Mouse (Mus musculus) stomach, postnatal 0 days (tissue): ENCODE data around the gene Tmem33. TPM values are rescaled to one million over a fixed set of nuclear protein-coding genes. Genes with fewer than 3 reads are reported as not detected.

Source experiments
- ATAC-seq: fragments of 200-750 bp; cut with Nextera tagmentation; 2 replicates; pipeline ENCODE4 v1.8.0; 2017; ENCODE audit not compliant: low FRiP score, low TSS enrichment
- DNase-seq: peaks from one replicate; pipeline ENCODE4 v3.0.0-alpha.2; 2016; ENCODE audit warnings: low spot score
- H3K27ac ChIP-seq: fragments of 300-500 bp; sonication (generic); replicated peaks from 2 replicates; pipeline ENCODE4 v1.5.1; 2014; ENCODE audit warnings: mild to moderate bottlenecking, control low read depth
- H3K27me3 ChIP-seq: fragments of 300-500 bp; sonication (generic); 2 replicates; pipeline ENCODE4 v1.6.1; 2014; ENCODE audit warnings: low read length; ENCODE audit not compliant: control insufficient read depth, insufficient read depth
- H3K36me3 ChIP-seq: fragments of 300-500 bp; sonication (generic); 2 replicates; pipeline ENCODE4 v1.6.1; 2014; ENCODE audit warnings: low read length, mixed read lengths; ENCODE audit not compliant: control insufficient read depth, insufficient read depth
- H3K4me1 ChIP-seq: fragments of 300-500 bp; sonication (generic); replicated peaks from 2 replicates; pipeline ENCODE4 v1.6.1; 2014; ENCODE audit warnings: antibody characterized with exemption; ENCODE audit not compliant: control insufficient read depth, insufficient read depth
- H3K4me2 ChIP-seq: fragments of 300-500 bp; sonication (generic); replicated peaks from 2 replicates; pipeline ENCODE4 v1.6.1; 2014; ENCODE audit warnings: low read depth, mild to moderate bottlenecking, control low read depth, moderate library complexity
- H3K4me3 ChIP-seq: fragments of 300-500 bp; sonication (generic); 2 replicates; pipeline ENCODE4 v1.5.1; 2014; ENCODE audit warnings: low read depth, low read length, control low read depth
- H3K9ac ChIP-seq: fragments of 300-500 bp; sonication (generic); 2 replicates; pipeline ENCODE4 v1.6.1; 2014; ENCODE audit warnings: mild to moderate bottlenecking, low read length, control low read depth, mixed read lengths
- H3K9me3 ChIP-seq: fragments of 300-500 bp; sonication (generic); 2 replicates; pipeline ENCODE4 v1.6.1; 2016; ENCODE audit warnings: low read length; ENCODE audit not compliant: control insufficient read depth
- CTCF ChIP-seq: IDR thresholded peaks from 2 replicates; pipeline ENCODE4 v1.5.1; 2016; ENCODE audit warnings: antibody characterized with exemption, low read depth, mild to moderate bottlenecking, moderate library complexity
- EP300 ChIP-seq: optimal IDR thresholded peaks from 2 replicates; pipeline ENCODE3; 2016; ENCODE audit warnings: antibody characterized with exemption
- WGBS: fragments of 180-500 bp; shearing (Covaris S2); extraction: QIAGEN DNeasy Blood & Tissue Kit; methylation state at CpG from one replicate; pipeline ENCODE4 v1.1.7; 2014; 5-methylcytosine and 5-hydroxymethylcytosine counted together
- polyA plus RNA-seq: library from polyadenylated mRNA; unstranded; fragments of >200 nt; fragmentation: Nextera tagmentation; extraction: Ambion mirVana; gene quantifications from 2 replicates; pipeline ENCODE4 v1.2.1, GENCODE M21; 2015

The Tmem33 gene
- polyA plus RNA-seq, result 98.1 and 106 TPM in 2 replicates

DNA sequence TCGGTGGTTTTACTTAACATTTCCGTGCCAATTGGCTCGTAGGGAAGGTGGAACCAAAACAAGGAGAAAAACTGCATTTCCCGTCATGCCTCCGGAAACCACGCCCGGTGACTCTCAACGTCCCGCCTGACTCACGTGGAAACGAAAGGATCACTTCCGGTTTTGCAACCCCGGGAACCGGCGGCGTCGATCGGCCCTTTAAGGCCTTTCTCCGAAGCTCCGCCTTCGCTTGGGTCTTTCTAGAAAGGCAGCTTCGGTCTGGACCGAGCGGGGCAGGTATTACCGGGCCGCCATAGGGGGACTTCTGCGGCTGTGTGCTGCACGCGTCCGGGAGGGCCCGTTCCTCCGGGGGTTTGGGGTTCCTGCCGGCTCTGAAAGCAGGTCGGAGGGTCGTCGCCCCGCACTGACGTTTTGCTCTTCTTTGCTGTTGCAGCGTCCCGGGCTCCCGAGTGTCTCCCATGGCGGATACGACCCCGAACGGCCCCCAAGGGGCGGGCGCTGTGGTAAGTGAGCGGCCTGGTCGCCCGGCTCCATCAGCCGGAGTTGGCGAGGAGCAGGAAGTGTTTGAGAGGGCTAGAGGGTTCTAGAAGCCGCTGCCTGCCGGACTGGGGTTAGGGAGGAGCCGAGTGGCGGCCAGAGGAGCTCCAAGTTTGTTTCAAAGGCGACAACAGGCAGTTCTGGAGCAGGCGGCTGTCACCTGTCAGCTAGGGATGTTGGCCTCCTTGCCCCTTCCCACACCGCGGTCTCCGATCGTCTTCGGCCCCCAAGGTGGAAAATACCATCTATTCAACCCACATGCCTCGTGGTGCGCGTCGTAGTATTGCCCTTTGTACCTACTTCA is at the start of gene Tmem33:
Tmem33 (plus strand) TSS at position 35 of the 841 bp plus-strand sequence.
- Histone ChIP-seq H3K27me3 (no peaks in the 10 kb centered on the region), H3K9me3 (no peaks in the 10 kb centered on the region), H3K27ac (peak within 1 kb of the TSS; percentile 97), H3K9ac (peak within 1 kb of the TSS; percentile 90), H3K36me3 (peaks cover 7% of the 10 kb centered on the region; the same call in 1 of the 2 replicates), H3K4me2 (peak within 1 kb of the TSS; percentile 74), H3K4me1 (no peaks in the 10 kb centered on the region), H3K4me3 (peak within 1 kb of the TSS; percentile 89)
- ATAC-seq (peak; percentile 95), DNase-seq (peak; percentile 94)
- 0% methylated on average over 67 of the region's 67 CpGs for WGBS
- TF ChIP-seq CTCF (no peak), EP300 (no peak)

DNA sequence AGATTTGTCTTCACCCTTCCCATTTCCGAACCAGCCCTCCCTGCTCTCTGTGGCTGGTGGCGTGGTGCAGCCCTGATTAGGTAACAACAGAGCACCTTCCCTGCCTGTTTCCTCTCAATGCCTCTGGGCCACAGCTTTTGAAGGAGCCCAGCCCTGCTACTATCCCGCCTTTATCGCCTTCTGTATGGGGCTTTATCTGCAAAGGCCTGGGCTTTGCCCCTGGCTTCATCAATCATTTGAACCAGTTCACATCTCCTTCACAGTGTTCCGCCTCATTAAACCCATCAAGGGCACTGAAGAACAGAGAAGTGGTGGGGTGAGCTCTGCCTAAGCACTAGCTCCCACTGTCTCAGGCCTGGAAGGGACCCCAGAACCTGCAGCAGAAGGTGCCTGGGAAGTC is 47.2 kb upstream of the Tmem33 start:
- no peak overlapping the region for H3K4me2 ChIP-seq
- no peaks in the 10 kb centered on the region for H3K4me1 ChIP-seq
- no peak for ATAC-seq
- no peak for DNase-seq
- no peak overlapping the region for H3K9ac ChIP-seq
- TF ChIP-seq CTCF, result no peak
- TF ChIP-seq EP300, result no peak
- H3K27me3 ChIP-seq, result peaks cover 13% of the 10 kb centered on the region; the same call in 1 of the 2 replicates
- H3K27ac ChIP-seq, result no peak overlapping the region
- H3K9me3 ChIP-seq, result no peaks in the 10 kb centered on the region
- 13% methylated on average over 5 of the region's 5 CpGs for WGBS
- no peak overlapping the region for H3K4me3 ChIP-seq
- H3K36me3 ChIP-seq, result no peaks in the 10 kb centered on the region

DNA sequence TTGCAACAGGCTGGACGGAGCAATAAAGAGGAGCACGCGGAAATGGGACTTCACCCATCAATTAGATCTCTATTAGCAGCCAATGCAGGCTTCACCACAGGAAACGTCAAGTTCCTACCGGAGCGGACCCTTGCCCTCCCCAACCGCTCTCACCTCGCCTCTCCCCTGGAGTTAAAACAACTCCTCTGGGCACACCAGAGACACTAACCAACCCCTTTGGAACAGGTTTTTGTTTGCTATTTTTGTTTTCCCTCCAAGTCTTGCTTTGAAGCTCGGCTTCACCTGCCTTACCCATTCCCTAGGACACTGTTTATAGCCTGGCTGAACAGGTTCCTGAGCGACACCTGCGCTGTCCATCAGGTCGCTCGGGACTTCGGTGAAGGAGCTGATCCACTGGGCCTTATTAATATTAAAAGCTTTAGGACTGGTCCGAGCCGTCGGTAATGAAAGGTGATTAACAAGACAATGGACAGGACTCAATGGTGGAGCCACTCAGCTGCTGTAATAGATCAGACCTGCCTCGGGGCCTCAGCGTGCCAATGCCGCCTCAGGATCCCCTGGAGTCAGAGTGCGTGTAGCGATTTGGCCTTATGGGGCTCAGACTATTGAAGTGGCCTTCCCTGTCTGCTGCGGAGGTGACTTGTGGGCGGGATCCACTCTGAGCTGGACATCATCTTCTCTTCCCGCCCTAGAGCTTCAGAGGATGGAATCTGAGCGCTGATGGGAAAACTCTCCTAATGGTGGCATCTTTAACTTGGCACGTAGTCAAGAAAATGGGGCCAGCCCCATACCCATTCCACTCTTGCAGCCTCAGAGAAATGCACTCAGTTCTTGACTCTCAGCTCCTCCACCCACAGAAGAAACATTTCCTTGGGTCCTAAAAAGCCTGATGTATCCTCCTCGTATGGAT is 45.0 kb upstream of the Tmem33 start:
- H3K4me2 ChIP-seq, result no peak overlapping the region
- no peak overlapping the region for H3K9ac ChIP-seq
- no peak for TF ChIP-seq EP300
- WGBS, result 2% methylated on average over 28 of the region's 28 CpGs
- peaks cover 13% of the 10 kb centered on the region; the same call in 1 of the 2 replicates for H3K27me3 ChIP-seq
- no peaks in the 10 kb centered on the region for H3K9me3 ChIP-seq
- H3K27ac ChIP-seq, result no peak overlapping the region
- H3K4me1 ChIP-seq, result no peaks in the 10 kb centered on the region
- ATAC-seq (no peak), DNase-seq (no peak)
- H3K36me3 ChIP-seq, result no peaks in the 10 kb centered on the region
- H3K4me3 ChIP-seq, result no peak overlapping the region

DNA sequence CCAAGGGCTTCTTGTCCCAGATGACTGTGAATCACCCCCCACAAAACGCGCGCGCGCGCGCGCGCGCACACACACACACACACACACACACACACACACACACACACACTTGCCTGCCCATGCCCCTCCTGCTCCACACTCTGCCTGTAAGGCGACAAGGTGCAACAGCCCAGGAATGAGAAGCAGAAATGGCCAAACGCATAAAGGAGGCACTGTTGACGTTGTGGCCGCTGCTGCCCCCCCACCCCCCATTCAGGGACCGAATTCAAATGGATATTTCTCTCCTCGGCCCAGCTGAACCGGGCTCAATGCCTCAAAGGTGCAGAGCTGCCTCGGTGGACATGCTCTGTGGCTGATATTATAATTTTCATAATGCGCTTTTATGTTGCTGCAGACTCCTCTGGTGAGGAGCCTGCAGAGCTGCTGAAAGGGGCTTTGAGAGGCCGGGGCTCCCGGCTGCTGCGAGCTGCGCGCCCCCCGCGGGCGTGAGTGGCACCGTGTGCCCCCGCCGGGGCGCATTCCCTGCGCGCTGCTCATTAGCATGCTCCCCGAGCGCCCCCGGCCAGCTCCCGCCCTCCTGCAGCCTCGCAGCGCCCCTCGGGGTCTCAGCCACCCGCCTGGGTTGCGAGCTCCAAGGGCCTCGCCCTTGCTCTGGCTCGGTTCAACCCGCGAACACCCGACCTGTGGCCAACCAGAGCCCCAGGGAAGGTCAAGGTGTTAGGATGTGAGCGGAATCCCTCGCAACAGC is 44.2 kb upstream of the Tmem33 start:
- H3K36me3 ChIP-seq, result no peaks in the 10 kb centered on the region
- H3K27ac ChIP-seq, result no peak overlapping the region
- ATAC-seq (no peak), DNase-seq (no peak)
- peaks cover 13% of the 10 kb centered on the region; the same call in 1 of the 2 replicates for H3K27me3 ChIP-seq
- H3K4me2 ChIP-seq, result no peak overlapping the region
- WGBS, result 2% methylated on average over 49 of the region's 49 CpGs
- no peaks in the 10 kb centered on the region for H3K4me1 ChIP-seq
- H3K9me3 ChIP-seq, result no peaks in the 10 kb centered on the region
- H3K4me3 ChIP-seq, result no peak overlapping the region
- TF ChIP-seq EP300 (no peak), CTCF (no peak)
- H3K9ac ChIP-seq, result no peak overlapping the region

DNA sequence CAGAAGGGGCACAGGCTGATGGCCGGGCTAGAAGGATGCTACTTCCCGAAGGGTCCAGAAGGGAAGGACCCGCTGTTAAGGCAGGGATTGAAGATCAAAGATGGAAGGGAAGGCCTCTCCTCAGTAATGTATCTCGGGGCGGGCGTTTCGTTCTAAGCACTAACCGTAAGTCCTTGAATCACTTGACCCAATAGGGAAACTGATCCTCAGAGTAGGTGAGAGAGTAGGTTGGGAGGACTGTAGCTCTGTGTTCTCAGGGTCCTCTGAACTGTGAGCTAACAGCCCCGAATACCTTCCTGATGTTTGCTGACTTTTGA is 43.6 kb upstream of the Tmem33 start:
- Histone ChIP-seq H3K4me3 (no peak overlapping the region), H3K27ac (no peak overlapping the region), H3K9me3 (no peaks in the 10 kb centered on the region), H3K9ac (no peak overlapping the region), H3K4me1 (no peaks in the 10 kb centered on the region), H3K27me3 (peaks cover 14% of the 10 kb centered on the region; the same call in 1 of the 2 replicates), H3K36me3 (no peaks in the 10 kb centered on the region), H3K4me2 (no peak overlapping the region)
- WGBS, result 4% methylated on average over 9 of the region's 9 CpGs
- no peak for DNase-seq
- TF ChIP-seq CTCF (no peak), EP300 (no peak)
- ATAC-seq, result no peak
